Mouse (Mus musculus): ENCODE results near the gene Foxp1.

Gene Foxp1

DNA sequence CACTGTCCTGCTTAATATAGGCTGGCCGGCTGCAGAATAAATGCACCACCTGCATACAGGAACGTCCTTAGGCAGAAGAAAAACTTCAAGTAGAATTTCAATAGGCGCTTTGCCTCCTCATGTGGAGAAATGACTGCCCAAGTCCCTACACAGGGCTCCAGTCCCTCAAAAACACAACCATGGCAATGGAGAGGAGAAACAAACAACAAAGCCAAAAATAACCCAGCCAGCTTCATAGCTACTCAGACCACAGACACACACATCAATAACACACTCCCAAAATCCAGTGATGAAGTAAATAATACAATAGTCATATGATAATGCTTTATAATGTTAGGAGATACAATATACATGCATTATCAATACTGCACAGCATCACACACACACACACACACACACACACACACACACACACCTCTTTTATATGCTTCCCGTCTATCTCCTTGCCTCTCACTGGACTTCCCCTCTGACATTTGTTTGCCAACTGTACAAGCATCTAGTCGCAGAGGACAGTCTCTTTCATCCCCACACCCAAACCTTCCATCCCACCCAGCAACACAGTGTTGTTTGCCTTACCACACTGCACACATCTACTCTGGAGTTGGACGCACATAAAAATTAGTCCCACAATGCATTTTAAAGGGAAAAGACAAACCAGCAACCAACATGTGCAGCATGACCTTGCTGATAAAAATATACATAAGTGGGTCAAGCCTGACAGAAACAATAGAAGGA, 162.6 kb downstream of the Foxp1 start:
- 76% methylated on average over 6 of the region's 6 CpGs for WGBS

DNA sequence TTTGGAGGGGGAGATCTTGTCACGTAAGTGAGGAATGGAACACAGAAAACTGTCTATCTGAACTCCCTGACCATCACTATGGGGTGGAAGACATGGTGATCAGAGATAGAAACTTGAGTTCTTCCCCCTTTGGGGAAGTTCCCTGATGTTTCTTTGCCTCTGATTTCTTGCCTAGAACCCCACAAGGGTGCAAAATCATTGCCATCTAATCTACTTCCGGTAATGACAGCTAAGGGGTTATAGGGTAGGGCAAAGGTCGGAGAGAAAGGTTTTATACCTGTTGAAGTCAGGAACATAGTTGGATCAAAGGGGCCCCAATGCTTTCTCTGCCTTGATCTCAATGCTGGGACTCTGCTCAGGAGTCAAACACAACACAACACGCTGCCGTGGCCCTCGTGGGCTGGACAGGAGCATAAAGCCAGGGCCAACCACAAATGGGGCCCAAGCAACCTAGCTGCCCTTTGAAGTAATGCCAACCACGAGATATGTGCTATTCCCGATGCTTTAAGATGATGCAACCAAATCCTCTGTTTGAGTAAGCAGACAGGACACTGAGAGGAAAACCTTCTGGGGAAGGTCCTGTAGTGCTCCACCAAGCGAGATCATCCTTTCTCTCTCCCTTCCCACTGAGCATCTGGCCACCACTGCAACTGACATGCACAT, 163.4 kb downstream of the Foxp1 start:
- 79% methylated on average over 9 of the region's 9 CpGs for WGBS

DNA sequence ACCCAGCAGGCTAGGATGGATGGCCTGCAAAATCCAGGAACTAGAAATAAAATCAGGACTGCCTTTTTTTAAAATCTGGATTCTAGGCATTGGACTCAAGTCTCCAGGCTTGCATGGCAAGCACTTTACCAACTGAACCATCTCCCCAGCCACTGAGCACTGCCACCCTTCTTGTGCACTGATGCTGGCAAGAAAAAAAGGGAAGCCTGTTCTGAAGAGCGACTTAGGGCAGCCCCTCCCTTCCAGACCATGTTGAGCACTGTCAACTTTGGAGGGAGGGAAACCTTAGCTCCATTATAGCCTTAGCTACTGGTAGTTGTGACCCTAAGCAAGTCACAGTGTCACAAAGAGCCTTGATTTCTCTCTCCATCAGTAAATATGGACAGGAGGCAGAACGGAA, 164.6 kb downstream of the Foxp1 start:
- WGBS, result 84% methylated on average over 2 of the region's 2 CpGs

DNA sequence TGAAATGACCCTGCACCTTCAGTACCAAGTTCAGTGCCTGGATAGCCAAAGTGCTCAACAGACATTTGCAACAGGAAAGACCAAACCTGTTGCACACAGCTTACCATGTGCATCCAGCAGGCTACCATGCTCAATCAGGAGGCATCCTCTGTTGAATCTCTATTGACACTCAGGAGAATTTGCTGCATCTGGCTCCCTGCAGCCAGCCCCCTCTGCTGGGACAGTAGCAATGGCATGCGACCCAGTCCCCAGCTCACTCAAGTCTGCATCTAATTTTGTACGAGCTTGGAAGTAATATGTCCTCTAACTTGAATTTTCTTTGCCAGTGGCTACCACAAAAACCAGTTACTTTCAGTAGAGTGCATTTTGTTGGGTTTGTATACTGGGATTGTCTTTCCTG, 168.2 kb downstream of the Foxp1 start:
- 59% methylated on average over 2 of the region's 2 CpGs for WGBS

DNA sequence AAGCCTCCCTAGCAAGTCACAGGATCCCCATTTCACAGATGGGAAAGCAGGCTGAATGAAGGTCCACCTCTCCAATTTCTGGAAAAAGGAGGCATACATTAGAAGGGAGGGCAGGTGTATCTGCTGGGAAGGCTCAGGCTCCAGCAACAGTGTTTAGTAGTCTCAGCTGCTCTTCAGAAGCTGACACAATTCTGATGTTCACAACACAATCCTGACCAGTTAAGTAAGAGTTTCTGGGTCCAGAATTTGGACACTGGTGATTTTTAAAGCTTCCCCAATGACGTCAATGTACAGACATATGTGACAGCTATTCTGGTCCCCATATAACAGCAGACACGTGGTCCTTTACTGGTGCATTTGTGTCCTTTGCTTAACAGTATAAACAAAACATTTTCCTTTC, 169.1 kb downstream of the Foxp1 start:
- whole genome bisulfite sequencing, result 57% methylated on average over 2 of the region's 2 CpGs

DNA sequence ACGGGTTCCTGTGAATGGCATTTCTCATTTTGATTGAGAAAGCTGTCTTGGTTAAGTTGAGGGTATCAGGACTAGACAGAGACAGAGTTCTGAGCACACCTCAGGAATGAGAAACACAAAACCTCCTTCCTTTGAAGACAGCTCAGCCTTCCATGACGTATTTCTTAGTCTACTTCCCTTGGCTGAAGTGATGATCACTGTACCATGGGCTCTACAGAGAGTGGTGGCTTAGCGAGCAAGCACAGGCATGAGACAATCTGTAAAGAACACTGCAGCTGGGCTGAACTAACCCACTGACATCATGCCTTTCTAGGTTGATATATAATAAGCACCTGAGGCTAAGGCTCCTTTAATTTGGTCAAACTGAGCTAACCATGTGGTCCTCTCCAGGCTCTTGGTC, 172.0 kb downstream of the Foxp1 start:
- WGBS, result 89% methylated on average over 3 of the region's 3 CpGs

DNA sequence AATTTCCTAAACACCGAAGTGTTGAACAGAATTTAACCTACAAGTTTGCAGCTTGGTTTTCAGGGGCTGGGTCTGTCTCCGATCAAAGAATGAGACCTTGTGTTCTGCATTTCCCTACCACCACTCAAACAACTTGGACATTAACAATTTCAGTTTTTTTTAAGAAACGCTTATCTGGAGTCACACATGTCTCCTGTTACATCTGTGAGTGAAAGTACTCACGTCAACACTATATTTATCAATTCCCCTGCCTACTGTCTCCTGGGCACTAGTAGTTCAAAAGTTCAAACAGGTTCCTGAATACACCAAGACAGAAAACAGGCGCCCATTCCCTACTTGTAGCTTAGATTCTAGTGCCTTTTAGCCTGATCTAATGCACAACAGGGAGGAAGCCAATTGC, 172.4 kb downstream of the Foxp1 start:
- WGBS, result 90% methylated on average over 5 of the region's 5 CpGs

DNA sequence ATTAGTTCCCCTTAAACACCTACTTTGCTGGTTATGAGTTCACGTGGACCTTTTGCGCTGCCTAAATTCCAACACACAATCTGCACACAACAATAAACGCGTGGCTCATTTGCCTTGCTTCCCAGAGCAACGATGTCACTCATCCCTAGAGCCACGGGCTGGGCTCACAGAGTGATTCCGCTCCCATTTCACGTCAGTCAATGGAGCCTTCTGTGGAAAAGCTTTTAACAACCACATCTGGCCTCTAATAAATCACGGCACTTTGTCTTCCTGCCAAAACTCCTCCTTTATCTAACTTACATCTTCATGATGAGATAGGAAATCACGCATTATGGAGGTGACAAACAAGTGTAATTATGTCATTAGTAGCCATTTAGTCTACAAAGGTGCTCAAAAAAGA, 174.7 kb downstream of the Foxp1 start:
- 55% methylated on average over 10 of the region's 10 CpGs for WGBS

DNA sequence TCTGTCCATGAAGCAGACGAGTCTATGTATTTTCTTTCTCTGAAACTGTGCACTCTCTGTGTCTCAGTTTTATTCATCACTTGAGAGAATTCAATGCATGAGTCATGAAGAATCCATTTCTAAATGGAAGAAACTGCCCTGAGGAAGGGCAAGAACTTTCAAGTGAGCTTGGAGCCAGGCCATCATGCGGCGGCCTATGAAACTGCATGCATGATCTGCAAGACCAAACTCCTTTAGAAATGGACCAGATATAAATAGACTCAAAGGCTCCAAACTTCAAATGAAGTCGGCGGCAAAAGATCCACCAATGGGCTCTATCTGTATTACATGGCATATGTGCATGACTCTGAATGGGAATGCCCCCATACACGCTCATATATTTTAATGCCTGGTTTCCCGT, 177.6 kb downstream of the Foxp1 start:
- WGBS, result 89% methylated on average over 7 of the region's 7 CpGs

DNA sequence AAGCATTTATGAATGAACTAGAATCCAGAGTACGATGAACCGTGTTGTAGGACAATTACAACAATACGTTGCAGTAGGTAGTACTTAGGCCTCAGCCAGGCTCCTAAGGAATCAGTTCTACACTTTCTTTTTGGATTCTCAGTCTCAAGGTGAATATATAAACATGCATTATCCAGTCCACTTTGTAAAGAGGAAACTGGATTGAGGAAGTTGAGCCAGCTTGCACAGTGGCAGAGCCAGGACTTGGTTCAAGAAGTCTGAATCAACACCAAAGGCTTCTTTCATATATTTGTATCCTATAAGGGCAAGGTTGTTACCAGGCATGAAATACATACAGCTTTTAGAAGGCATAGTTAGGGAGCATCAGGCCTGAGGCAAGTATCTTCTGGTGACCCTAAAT, 178.2 kb downstream of the Foxp1 start:
- WGBS, result 67% methylated on average over 3 of the region's 3 CpGs

DNA sequence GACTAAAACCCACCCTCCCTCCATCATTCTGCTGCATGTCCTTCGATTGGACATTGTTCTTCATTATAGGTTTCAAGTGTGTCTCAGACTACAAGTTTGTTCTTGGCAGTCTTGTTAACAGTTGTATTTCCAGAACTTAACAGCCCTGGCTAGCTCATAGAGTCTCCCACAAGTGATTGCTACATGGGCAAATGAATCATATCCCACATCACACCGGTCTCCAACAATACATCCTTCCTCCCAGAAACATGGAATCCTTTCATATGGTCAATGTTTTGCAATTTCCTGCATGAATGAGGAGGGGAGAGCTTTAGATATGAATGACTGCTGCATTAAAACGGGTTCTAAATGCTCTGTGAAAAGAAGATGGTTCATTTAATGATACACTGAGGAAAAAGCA, 178.7 kb downstream of the Foxp1 start:
- 75% methylated on average over 3 of the region's 3 CpGs for WGBS

DNA sequence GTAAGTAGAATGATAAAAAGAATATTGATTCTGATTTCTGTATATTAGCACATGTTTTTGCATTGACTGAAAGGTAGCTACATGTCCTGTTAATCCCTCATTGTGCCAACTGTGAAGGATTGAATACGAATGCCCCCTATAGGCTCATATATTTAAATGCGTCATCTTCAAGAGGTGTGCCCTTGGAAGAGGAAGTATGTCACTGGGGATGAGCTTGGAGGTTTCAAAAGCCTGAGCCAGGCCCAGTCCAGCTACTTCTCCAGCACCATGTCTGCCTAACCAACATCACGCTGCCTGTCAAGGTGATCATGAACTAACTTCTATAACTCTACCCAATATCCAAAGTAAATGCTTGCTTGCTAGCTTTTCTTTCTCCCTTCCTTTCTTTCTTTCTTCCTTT, 180.1 kb downstream of the Foxp1 start:
- 95% methylated on average over 3 of the region's 3 CpGs for WGBS

DNA sequence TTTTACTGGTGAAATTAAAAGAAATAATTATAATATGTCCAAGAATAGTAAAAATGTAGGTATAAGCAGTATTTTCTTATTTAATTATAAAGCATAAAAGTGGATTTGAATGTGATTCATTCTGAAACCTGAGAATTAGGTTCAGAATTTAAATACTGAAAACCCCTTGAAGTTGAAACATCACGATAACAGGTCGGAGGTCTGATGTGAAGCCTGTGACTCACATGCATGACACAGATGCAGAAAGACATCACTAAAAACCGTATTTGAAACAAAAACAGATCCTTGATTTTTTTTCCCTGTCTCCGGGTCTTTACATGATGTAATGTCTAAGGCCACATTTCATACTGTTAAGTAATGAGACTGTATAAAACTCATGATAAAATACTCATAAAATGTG, 181.6 kb downstream of the Foxp1 start:
- 88% methylated on average over 4 of the region's 4 CpGs for WGBS

DNA sequence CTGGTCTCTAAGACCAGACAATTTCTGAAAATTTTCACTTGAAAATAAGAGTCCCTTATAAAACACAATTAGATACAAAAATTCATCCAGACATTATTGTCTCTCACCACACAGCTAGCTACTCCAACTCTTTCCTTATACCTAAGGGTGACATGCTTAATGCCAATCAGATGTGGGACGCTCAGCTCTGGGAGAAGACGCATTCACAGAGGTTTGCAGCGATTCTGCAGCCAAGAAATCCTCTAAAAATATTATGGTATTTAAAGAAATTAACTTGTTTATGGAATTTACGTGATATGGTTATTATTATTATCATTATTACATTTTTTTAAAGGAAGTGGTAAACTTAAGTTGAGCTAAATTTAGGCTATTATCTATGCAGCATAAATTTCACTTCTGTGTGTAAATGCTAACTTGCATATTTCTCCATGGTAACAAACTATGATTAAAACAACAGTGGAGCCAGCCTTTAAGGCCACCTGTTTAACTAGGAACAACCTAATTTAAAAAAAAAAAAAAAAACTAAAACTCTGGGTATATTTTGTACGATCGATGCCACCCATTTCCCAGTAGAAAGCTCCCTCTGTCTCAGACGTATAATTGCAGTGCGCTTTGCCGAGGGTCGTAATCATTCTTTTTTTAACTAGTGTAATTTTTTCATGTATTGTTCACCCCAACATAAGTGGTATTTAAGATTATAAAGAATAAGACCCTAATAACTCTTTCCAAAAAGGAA, 182.4 kb downstream of the Foxp1 start:
- 69% methylated on average over 10 of the region's 10 CpGs for WGBS

DNA sequence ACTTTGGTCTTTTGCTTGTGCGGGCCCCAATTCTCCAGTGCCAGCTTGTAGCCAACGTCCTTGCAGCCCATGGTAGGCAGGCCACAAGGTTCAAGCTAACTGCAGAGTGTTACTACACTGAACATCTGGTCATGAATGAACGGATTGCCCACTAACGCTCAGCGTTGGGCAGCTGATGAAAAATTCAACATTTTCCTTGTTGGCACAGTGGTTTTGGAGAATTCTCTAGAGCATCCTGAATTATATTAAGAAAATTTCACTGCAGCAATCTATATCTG, 183.2 kb downstream of the Foxp1 start:
- WGBS, result 47% methylated on average over 5 of the region's 5 CpGs

DNA sequence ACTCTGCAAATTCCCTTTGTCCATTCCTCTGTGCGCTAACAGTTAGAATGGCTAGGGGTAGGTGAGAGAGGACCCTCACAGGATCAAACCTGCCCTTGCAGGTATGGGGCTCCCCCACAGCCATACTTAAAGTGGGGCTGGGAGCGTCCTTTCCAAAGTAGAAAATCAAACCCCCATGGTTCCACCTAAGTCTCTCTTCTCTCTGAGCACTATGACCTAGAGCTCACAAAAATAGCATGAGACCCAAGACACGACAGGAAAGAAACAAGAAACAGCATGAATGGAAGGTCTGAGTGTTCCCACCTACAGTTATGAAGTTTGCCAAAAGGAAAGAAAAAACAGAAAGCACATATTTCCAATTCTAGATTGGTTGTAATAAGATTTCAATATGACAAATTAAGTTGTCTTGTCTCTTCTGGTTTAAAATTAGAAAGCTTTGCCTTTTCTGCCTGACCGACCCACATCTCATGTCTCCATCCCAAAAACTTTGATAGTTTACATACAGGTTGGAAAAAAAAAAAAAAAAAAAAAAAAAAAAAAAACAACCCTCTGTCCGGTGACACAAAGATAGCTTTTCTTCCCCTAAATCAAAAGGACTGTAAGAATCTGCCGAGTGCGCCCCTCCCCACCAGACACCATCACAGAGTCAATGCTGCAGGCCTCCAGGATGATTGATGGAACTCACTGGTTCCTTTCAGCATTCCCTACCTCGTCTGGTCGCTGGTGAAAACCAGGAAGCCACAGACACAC, 183.8 kb downstream of the Foxp1 start:
- 59% methylated on average over 9 of the region's 9 CpGs for WGBS

DNA sequence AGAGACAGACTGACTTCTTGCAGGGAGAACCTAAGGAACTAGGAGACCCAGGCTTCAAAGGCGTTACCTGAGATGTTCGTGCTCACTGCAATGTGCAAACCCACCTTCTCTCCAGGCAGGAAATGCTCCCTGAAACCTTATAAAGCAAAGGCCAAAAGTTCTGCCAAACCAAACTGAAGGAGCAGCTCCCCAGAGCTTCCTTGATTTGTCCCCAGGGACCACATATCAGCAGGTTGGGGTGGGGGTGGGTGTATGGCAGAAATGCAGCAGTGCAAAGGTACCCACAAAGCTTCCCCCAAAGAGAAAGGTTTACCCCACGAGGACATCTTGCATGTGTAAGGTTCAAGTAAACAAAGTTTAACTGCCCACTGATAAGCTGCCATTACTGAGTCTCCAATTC, 184.3 kb downstream of the Foxp1 start:
- 59% methylated on average over 3 of the region's 3 CpGs for WGBS

DNA sequence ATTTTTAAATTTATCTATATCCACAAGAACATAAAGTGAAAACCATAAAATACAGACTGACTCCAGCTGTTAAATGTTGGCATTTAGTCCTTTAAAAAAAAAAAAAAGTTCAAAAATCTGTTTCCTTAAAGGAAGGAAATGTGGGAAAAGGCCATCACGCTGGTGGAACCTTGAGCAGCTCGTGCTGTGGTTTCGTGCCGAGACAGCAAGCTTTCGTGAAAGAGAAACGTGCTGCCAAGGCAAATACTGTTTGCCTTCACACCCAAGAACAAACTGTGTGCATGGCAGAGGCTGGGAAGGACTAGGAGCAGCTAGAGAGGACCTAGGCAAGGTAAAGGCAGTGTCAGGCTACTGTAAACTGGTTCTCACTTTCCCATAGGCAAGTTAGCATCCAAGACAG, 184.9 kb downstream of the Foxp1 start:
- 45% methylated on average over 6 of the region's 6 CpGs for WGBS

DNA sequence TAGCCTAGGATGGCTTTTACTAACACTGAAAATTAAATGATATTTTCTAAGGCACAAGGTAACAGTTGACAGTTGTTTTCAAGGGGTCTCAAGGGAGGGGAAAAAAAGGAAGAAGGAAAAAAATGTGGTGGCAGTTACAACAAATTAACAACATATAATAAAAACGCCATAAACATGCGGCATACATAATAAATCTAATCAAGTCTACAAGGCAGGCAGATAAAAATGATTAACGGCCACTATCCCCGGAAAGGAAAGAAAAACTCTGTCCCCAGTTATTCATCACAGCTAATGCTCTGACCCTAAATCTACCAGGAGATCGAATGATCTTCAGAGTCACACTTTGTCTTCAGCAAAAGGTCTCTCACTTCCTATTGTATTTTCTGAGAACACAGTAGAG, 186.3 kb downstream of the Foxp1 start:
- WGBS, result 88% methylated on average over 5 of the region's 5 CpGs

DNA sequence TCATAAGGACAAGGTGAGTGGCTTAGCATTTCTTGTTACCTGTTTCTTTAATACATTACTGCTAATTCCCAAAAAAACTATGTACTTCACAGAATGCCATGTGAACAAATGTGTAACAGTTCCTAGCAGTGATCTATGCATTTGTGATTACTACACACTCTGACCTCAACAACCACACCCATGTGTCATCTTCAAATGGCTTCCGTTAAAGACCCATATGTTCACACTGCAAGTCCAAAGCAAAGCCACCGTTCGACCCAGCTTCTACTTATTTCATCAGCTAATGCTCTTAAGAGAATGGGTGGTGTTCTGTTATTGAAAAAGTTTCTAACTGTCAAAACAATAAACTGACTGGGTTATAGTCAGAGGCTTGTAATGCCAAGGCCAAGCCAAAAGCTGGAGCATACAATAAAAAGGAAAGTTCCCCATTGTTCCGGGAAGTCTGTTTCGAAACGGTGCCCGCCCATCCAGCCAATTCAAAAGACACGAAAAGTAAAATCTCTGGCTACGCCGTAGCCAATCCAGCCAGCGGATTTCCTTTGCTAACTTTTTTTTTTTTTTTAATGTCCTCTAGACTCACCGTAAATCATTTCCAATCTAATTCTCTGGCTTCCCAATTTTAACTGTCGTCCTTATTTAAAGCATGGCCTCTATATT, 187.2 kb downstream of the Foxp1 start:
- WGBS, result 56% methylated on average over 13 of the region's 13 CpGs

DNA sequence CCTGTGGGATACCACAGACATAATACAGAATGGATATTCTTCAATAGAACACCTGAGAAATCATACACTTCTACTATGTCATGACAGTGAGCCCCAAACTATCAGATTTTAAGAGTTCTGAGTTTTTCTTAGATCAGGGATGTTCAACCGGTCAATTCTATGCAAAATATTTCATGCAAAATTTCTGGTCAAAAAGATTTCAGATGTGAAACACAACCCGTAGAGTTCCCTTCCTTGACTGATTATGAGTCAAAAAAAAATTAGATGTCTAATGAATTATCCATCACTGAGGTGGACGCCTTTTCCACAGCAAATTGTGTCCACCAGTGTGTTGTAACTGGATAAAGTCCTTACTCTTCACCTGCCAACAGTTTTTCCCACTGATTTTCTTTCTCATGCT, 188.3 kb downstream of the Foxp1 start:
- WGBS, result 95% methylated on average over 3 of the region's 3 CpGs

DNA sequence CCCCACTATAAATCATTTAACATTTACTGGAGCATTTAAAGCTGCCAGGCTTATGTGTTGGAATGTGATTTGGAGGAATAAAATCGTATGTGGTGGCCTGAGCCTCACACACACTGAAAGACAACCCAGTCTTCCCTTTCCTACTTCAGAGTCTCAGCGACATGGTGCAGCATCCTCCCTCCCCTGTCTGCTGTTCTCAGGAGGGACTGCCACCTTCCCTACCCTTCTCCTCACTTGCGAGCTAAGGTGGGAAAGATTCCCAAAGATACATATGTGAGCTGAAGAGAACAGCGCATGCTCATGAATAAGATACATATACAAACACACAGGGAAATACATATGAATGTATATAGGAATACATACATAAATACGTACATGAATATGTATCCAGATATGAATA, 189.4 kb downstream of the Foxp1 start:
- 64% methylated on average over 5 of the region's 5 CpGs for WGBS
